Mouse (Mus musculus) left cerebral cortex, postnatal 14 days (tissue): Measurements from ENCODE around the gene Mecom. TPM values are rescaled to one million over a fixed set of nuclear protein-coding genes. Genes with fewer than 3 reads are reported as not detected.

Source experiments
- DNase-seq, 2 experiments: peaks; one replicate each; pipeline ENCODE4 v3.0.0; 2021 to 2022; ENCODE audit warnings: low spot score in 2 of 2, mixed read lengths in 1 of 2
- intact Hi-C: fragments of 180-260 bp; cut with DNase I; formaldehyde crosslinking; loops from one replicate; pipeline ENCODE4 v1.15.1; 2025
- total RNA-seq, 2 experiments: library from RNA; stranded (reverse); gene quantifications; 2 replicates each; pipeline ENCODE4 v1.2.3; 2021

Gene Mecom
- total RNA-seq, 2 experiments from 2014 or later: 5.2 to 6.0 TPM

DNA sequence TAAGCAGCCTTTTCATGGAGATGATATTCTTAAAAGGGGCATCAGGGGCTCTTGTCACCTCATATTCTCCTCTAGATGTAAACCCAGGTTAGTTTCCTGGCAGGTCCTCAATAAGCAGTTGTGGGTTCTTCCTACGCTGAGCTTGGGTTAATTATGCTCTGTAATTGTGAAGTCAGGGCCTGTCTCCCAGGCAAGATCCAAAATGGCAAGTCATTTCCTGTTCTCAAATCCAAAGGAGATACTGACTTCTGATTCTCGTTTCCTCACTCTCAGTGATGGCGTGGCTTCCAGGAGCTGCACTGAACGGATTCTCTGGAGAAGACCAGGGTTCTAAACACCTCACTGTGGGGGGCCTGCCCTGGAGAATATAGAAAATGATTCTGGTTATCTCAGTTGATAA lies 450.7 kb downstream of the Mecom start:
- DNase-seq: no peak
- intact Hi-C loops: no loop called here

DNA sequence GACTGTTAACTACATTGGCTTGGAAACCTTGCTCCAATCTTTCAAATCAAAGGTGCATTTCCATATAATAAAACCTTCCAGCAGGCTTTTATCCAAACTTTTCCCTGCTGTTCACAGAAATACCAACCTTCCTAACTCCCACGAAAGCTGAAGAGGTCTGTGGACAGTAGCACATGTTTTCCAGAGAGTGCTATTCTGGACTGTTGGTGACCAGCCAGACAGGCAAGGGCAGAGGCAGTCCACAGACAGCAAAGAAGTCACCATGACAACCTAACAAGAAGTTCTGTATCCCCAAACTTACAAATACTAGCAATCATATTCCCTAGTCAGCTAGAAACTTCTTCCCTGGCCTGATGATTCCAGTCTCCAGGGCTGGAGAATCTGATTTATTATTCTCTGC lies 454.8 kb downstream of the Mecom start:
- DNase-seq: peak in 1 of 2 experiments; percentile 3
- intact Hi-C loops: no loop called here

DNA sequence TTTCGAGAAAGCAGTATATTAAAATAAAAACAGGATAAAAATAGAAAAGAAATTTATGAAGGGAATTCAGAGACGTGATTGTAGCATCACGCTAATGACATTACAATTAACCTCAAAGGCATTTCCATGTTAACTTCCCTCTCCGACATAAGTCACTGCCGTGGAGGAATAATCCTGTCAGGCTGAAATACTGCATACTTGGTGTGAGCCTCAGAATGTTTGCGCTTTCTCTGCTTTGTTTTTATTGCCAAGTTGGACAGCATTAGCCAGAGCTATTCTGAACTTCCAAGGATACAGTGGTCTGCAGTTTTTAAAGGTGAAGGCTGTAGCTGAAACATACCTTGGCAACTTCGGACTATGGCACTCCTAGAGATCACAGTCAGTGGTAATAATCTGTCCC lies 455.3 kb downstream of the Mecom start:
- intact Hi-C loops: no loop called here
- DNase-seq: no peak

DNA sequence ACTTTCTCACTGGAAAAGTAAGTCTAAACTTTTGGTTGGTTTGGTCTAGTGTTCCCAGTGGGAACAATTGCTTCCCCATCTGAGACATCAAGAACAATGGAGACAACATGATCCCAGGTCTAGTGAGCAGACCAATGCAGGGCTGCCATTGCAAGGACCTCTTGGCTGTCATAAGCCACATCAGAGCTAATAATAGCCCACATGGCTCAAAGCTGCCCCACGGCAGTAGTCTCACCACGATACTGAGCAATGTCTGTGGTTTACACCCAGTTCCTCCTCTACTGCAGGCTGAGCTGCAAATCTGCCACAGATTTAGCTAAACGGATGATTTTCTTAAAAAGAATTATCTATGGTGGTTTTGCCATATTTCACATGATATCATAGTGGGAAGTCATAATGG lies 455.9 kb downstream of the Mecom start:
- no peak for DNase-seq
- intact Hi-C loops: no loop called here

DNA sequence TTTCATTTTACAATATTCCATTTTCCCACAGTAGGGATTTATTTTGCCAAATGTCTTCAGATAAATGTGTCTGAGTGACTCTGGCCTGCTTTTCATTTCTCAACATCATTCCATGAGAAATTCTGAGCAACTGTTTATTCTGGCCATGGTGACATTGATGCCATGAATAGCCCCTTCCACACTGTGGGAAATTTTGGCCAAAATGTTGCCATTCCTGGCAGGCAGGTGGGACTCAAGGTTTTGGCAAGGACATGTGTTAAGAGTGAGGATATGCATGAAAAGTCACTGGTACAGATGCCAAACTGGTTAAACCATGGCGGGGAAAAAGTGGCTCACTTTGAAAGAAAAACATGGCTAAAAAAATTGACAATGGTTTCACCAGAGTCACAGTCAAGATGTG lies 456.4 kb downstream of the Mecom start:
- no peak for DNase-seq

DNA sequence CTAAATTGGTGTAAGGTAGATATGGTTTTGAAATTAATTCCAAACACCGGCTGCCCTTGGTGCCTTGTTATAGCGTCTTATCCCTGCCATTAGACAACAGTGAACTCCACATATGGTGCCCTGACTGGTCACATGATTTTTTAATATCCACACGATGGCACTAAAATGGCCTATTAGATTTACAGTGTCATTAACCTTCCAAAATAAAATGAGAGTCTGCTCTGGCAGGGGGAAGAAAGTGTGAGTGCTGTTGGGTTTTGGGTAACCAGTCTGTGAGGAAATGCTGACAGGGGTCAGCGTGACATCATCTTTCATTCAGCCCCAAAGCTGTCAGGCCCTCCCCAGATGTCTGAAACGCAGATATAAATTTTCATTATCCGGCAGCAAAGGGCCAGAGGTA lies 461.7 kb downstream of the Mecom start:
- no peak for DNase-seq
- intact Hi-C loops: no loop called here

More for the DNA sequence above, 456.4 kb downstream of the Mecom start:
- intact Hi-C loops: no loop called here

DNA sequence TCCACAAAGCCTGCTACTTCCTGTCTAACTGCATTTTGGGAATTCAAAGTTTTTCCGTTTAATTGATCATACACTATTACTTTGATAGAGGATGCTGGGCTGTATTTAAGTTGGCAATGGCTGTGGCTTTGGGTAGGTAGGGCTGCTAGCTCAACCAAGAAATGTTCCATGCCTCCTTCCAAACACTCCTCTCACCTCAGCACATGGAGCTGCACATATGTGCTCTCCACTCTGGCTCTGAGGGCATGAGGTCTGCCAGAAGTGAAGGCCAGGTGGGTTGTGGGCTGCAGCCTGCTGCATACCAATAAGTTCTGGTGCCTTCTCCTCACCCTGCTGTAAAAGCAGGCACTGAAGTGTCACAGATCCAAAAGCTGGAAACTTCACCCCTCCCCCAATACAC lies 464.0 kb downstream of the Mecom start:
- intact Hi-C loops: no loop called here
- no peak for DNase-seq

DNA sequence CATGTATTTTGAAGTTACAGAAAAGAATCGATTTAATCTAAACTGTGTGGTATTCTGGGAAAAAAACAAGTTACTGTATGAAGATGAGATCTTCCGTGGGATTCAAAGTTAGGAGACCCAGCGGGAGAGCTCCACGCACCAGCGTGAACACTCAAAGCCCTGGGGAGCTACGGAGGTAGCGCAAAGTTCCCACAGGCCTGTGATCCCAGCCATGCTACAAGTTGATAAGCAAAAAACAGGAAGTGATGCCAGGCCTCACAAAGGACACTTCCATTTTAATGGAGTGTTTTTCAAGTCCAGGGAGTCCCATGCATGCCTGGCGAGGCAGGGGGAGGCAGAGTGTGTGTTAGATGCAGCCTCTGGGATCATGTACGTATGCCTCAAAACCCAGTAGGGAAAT lies 464.5 kb downstream of the Mecom start:
- intact Hi-C loops: no loop called here
- DNase-seq: no peak

DNA sequence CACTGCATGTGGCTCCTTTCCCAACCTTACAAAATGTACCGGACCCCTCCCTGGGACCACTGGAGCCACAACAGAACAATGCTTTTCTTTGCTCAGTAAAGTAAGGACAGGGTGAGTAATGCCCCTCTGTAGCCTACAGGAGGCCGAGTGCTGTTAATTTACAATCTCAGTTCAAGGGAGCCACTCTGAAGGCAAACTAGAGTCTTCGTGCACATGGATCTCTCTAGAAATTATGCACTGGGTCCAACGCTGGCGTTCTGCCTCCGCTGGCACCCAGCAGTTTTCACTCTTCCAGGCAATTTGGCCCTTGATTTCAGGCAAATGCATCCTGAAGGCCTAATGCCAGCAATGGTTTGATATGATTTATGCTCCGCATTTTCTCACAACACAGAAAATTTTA lies 467.0 kb downstream of the Mecom start:
- no peak for DNase-seq
- intact Hi-C loops: no loop called here

DNA sequence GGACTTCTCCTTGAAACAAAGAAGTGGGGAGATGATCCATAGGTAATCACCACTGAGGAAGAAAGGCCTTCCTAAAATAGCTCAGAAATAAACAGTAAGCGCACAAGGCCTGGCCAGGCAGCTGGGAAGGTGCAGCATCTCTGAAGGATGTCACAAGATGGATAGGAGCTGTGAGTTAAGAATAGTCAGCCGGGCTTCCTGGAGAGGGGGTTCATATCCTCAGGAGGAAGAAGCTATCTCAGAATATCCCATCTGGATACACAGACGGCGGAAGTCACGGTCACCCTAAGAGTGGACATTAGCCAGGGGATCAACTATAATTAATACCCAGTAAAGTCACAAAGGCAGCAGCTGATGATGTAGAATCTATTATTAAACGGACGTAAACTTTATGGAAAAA lies 471.3 kb downstream of the Mecom start:
- DNase-seq: no peak
- intact Hi-C loops: no loop called here

DNA sequence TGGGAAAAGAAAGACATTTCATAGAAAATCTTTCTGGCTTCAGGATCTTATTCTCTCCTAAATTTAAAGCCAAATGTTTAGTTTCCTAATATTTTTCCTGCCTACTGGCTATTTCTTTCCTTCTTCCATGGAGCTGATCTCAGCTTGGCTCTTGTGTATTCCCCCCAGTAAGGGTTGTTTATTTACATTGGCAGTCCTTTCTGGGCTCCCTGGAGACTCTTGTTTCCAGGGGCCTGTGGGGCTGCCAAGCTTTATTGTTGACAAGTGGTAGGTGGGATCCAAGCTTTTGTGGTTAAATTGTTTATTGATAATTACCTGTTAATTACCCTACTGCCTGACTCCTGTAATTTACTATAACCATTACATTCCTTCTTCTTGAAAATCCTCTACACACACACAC lies 476.5 kb downstream of the Mecom start:
- DNase-seq: no peak
- intact Hi-C loops: no loop called here

DNA sequence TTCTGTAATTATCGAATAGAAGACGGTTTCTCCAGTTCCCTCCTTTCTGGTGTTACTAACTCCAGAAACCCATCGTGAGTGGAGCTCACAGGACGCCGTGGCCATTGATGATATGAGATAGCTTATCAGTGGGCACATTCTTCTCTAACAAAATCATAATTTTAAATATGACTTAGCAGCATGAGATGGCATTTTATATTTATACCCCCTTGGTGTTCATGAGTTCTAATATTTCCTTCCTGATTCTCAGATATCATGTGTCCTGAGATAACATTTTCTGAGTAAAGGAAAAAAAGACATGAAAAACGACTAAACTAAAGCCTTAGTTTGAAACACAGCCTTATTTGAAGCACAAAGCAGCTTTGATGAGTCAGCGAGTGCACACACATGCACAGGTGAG lies 481.3 kb downstream of the Mecom start:
- DNase-seq: no peak
- intact Hi-C loops: no loop called here

DNA sequence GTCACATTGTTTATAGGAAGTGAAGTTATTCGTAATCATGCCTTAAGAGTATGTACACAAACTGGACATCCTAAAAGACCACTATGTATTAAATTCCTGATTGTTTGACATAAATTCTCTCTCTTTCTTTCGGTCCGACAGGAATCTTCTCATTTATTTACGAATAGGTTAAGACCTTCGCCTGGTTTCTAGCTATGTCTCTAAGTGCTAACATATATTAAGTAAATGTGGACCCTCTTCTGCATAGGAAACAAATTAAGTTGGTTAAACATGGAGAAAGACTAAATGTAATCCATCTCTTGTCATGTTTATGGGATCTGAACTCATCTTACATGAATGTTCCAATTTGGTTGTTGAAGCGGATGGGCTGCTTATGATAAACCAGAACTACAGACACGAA lies 487.8 kb downstream of the Mecom start:
- no peak for DNase-seq
- intact Hi-C loops: no loop called here

DNA sequence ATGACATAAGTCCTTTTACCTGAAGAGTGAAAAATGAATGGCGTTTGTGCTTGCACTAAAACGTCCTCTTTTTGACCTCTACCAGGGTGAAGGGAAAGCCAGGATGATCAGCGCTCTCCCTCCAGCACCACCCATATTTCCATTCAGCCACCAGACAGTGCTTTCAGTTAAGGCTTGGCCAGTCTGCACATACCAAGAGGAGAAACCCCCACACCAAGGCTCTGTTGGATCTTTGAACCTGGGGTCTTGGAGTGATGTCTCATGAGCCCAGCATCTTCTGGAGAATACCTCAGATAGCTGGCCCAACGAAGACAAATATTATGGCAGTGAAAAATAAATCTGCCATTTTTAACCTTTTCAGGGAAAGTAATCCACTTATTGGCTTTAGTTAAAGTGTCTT lies 488.2 kb downstream of the Mecom start:
- no peak for DNase-seq
- intact Hi-C loops: no loop called here

DNA sequence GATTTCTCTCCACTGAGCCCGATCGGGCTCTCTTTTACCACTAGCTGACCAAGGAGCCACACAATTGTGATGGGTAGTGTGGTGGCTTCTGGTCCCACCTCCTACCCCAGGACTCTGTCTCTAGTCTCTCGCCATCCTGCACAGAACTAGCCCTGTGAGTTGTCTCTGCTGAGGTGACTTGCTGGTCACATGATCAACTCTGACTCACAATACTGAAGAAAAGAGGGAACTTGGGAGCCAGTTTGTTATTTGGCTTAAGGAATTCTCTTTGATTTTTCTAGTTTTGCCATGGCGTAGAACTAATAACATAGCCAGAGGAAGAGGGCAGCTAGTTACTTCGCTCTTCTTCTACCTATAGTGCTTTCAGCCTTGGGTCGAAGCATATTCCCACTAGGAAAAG lies 496.5 kb downstream of the Mecom start:
- intact Hi-C loops: no loop called here
- DNase-seq: no peak

DNA sequence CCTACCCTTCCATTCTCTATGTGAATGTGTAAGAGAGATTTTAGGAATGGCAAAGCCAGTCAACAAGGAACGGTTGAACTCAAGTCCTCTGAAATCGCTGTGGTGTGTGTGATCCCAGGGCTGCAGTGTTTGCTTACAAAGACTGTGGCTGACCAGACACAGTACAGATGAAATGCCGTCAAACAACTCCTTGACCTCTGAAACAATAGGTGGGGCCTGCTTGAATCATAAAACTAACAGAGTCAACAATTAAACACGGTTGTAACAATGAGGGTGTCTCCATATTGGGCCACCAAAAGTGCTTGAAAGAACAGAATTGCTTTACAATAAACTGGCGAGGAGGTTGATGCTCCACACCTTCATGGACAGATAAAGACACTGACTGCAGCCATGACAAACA lies 497.0 kb downstream of the Mecom start:
- intact Hi-C loops: no loop called here
- DNase-seq: no peak

DNA sequence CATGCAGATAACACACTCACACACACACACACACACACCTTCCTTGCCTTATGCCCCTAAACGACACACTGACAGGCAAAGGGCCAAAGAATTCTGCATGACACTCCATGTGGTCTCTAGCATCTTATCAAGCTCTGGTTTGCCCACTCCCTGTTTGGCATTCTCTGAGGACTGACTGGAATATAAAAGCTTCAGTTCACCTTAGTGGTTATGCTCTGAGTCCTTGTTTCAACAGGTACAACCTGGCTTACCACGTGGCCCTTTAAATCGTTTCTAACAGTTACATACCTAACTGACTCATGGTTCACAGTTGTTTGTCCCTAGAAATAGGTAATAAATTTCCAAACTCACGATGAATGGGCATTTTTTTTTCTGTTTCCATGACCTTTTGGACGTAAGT lies 499.0 kb downstream of the Mecom start:
- intact Hi-C loops: no loop called here
- no peak for DNase-seq

DNA sequence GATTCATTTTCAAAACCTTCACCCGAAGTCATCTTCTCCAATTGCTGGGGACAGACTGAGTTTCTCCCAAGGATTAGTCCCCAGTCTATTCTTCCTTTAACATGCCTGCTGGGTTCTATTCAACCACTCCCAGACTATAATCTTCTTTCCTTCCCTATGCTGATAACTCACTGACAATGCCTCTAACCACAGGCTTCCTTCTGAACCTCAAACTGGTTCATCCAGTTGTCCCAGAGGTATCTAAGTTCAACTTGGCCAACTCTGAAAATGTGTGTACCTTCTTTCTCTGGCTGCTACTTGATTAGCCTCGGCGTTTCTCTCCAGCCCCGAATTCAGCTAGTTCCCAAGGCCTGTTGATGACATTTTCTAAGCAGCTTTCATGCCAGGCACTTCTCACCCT lies 499.7 kb downstream of the Mecom start:
- no peak for DNase-seq
- intact Hi-C loops: no loop called here

DNA sequence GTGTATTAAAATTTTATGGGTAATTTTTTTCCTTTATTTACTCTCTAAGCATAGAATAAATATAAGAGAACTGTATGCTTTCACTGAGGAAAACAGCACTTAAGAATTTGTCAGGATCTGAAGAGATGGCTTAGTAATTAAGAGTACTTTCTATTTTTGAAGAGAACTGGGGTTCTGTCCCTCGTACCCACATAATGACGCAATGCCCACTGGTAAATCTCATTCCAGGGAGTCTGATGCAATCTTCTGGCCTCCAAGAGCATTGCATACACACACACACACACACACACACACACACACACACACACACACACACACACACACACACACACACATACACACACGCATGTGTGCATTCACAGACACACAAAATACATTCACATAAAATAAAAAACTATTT lies 504.3 kb downstream of the Mecom start:
- DNase-seq: no peak
- intact Hi-C loops: no loop called here

DNA sequence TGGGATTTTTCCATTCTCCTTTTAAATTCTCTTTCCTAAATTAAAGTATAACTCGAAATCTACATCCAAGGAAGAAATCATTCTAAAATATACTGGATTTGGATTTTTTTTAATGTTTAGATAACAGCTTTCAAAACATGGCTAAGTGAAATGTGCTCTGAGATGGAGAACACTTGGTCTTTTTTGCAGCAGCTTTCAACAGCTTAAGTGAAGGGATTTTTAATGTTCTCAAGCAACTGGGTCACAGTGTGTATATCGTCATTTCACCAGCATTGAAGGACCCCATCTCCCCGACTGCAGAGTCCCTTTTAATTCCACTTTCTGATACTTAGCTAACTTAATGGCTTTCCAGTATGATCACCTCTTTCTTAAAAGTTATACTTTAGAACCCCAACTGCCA lies 509.3 kb downstream of the Mecom start:
- intact Hi-C loops: no loop called here

DNA sequence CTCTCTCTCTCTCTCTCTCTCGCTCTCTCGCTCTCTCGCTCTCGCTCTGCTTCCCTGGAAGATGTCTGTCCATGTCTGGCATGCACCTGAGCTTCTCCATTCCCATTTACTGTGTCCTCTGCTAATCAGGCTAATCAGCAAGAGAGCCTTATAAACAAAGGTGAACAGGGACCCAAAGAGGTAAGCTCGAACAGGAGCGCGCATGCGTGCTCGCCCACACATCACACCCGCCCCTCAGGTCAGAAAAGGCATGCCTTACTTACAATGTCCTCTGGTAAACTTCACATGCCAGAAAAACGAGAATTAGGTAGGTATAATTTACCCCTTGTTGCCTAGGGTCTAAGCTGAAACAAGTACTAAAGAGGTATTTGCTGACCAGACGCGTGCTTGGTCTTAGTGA lies 527.8 kb downstream of the Mecom start:
- intact Hi-C loops: loop anchor here (10.0 kb wide), 1 partner anchor 195 kb away; no protein-coding TSS in a partner anchor
- no peak for DNase-seq

More for the DNA sequence above, 509.3 kb downstream of the Mecom start:
- DNase-seq: no peak

DNA sequence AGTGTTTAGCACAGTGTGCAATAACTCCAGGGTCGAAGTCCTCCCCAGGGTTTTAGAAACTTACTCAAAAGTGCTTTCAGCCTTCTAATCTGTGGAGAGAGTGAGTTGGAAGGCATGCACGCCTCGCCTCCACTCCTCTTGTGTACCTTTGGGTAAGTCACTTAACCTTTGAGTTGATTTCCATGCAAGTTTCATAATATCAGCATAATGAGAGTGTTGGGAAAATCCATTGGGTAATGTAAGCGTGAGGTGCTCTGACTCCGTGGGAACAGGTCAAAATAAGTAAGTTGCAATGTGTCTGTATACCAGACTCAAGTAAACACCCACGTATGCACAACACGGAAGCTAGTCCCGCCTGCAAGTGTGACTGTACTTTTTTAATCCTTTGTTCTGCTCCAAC lies 528.4 kb downstream of the Mecom start:
- DNase-seq: no peak
- intact Hi-C loops: loop anchor here (10.0 kb wide), 1 partner anchor 195 kb away; no protein-coding TSS in a partner anchor
